Mouse (Mus musculus): ENCODE measurements around the gene Sult1a1.
"Not testable (repeated sequence)": the region's sequence is repeated elsewhere in the genome, so short reads cannot be mapped to it uniquely, and the experiment has no call there.

Gene Sult1a1

GRCm38 (mm10) chr7:126697838-126698237 is 21.6 kb upstream of the Sult1a1 start:
- DNase-seq (ENCODE audit: extremely low read depth, insufficient read length, low spot score), result no peak

- no peak for DNase-seq (ENCODE audit: extremely low read depth, insufficient read length, low spot score)
Observed at GRCm38 (mm10) chr7:126696886-126697285, 20.7 kb upstream of the Sult1a1 start.

- no peak for DNase-seq (ENCODE audit: extremely low read depth, insufficient read length, low spot score)
Observed at GRCm38 (mm10) chr7:126696303-126696702, 20.1 kb upstream of the Sult1a1 start.

- DNase-seq (ENCODE audit: extremely low read depth, insufficient read length, low spot score), result peak; percentile 97
Observed at GRCm38 (mm10) chr7:126695631-126696207, 19.5 kb upstream of the Sult1a1 start, which contains the start of gene Slx1b. Gene Slx1b (minus strand): TSS chr7:126695784.

- DNase-seq (ENCODE audit: extremely low read depth, insufficient read length, low spot score), result no peak
Observed at GRCm38 (mm10) chr7:126695210-126695611, 19.0 kb upstream of the Sult1a1 start, which contains the start of gene Bola2. Gene Bola2 (plus strand): TSS chr7:126695401.

GRCm38 (mm10) chr7:126694441-126695051 is 18.3 kb upstream of the Sult1a1 start:
- no peak for DNase-seq (ENCODE audit: extremely low read depth, insufficient read length, low spot score)

- DNase-seq (ENCODE audit: extremely low read depth, insufficient read length, low spot score), result no peak
Observed at GRCm38 (mm10) chr7:126693781-126694180, 17.5 kb upstream of the Sult1a1 start.

GRCm38 (mm10) chr7:126693256-126693655 is 17.0 kb upstream of the Sult1a1 start:
- DNase-seq (ENCODE audit: extremely low read depth, insufficient read length, low spot score), result peak; percentile 38

- no peak for DNase-seq (ENCODE audit: extremely low read depth, insufficient read length, low spot score)
Observed at GRCm38 (mm10) chr7:126692426-126692825, 16.2 kb upstream of the Sult1a1 start.

GRCm38 (mm10) chr7:126691676-126692075 is 15.4 kb upstream of the Sult1a1 start:
- no peak for DNase-seq (ENCODE audit: extremely low read depth, insufficient read length, low spot score)

GRCm38 (mm10) chr7:126690737-126691136 is 14.5 kb upstream of the Sult1a1 start:
- DNase-seq (ENCODE audit: extremely low read depth, insufficient read length, low spot score), result no peak

GRCm38 (mm10) chr7:126689021-126689420 is 12.8 kb upstream of the Sult1a1 start:
- no peak for DNase-seq (ENCODE audit: extremely low read depth, insufficient read length, low spot score)

GRCm38 (mm10) chr7:126688156-126688555 is 11.9 kb upstream of the Sult1a1 start:
- DNase-seq (ENCODE audit: extremely low read depth, insufficient read length, low spot score), result not testable (repeated sequence)

GRCm38 (mm10) chr7:126681221-126681620 is 5.0 kb upstream of the Sult1a1 start:
- no peak for DNase-seq (ENCODE audit: extremely low read depth, insufficient read length, low spot score)

- DNase-seq (ENCODE audit: extremely low read depth, insufficient read length, low spot score), result no peak
Observed at GRCm38 (mm10) chr7:126679683-126680082, 3.5 kb upstream of the Sult1a1 start.

GRCm38 (mm10) chr7:126678545-126679341 is 2.5 kb upstream of the Sult1a1 start:
- DNase-seq (ENCODE audit: extremely low read depth, insufficient read length, low spot score), result no peak

GRCm38 (mm10) chr7:126676631-126677220 is 494 bp upstream of the Sult1a1 start:
- DNase-seq (ENCODE audit: extremely low read depth, insufficient read length, low spot score), result no peak

- no peak for DNase-seq (ENCODE audit: extremely low read depth, insufficient read length, low spot score)
Observed at GRCm38 (mm10) chr7:126675104-126675503, 1.1 kb downstream of the Sult1a1 start.

- DNase-seq (ENCODE audit: extremely low read depth, insufficient read length, low spot score), result no peak
Observed at GRCm38 (mm10) chr7:126672111-126672510, 4.1 kb downstream of the Sult1a1 start.

GRCm38 (mm10) chr7:126670152-126670551 is 6.1 kb downstream of the Sult1a1 start:
- DNase-seq (ENCODE audit: extremely low read depth, insufficient read length, low spot score), result no peak

GRCm38 (mm10) chr7:126668452-126668851 is 7.8 kb downstream of the Sult1a1 start:
- DNase-seq (ENCODE audit: extremely low read depth, insufficient read length, low spot score), result no peak

Measured in 3134 (cell line).